ENCODE assay signal across 9 mouse cellular contexts in the genomic region with DNA sequence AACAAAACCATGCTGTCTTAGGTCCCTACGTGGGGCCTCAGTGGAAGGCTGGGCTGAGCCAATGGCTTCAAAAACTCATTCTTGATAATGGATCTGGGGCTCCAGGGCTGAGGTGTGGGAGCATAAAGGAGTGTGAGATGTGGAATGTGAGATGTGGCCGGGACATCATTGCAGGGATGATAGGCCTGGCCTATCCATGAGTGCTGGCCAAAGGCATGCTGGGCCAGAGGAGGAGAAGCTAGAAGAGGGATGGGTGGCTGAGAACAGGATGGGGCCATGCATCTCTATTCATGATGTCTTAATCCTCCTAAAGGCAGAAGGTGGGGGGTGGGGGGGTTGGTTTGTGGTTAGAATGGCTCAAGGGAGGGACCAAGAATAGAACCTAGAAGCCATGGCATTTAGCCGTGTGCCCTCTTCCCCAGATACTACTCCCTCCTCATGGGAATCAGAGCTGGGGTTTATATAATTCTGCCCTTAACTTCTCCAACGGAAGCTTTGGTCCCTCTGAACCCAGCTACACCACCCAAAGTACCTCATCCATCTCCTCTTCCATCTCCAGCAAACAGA. TPM values are rescaled to one million over a fixed set of nuclear protein-coding genes. Genes with fewer than 3 reads are reported as not detected.
DNase-seq lines count a peak whose midpoint lies in the region; ATAC-seq and TF ChIP-seq lines count a peak whose summit lies in the region.
"Had no signal": no experiment of that assay in that cellular context is flagged by ENCODE, and none has a peak within 500 bp of the region (broad histone marks: within the 10 kb centered on the region; RNA-seq: fewer than 3 reads in every experiment).

No protein-coding gene starts in this region.

- peak overlapping the region; percentile 91 for H3K9ac ChIP-seq in lung, embryonic 15.5 days
- H3K9ac ChIP-seq in limb, embryonic 12.5 days (replicated peaks), result 0 out of 2 replicates have a peak overlapping the region, but pooled peaks have one; percentile 90

- no peak for DNase-seq in lung, postnatal 25 days (ENCODE audit: low spot score)
- DNase-seq in spleen, postnatal 14 days (ENCODE audit: low spot score in 2 of 2), result no peak
- DNase-seq in ovary, postnatal 10 days (ENCODE audit: low spot score), result no peak
- DNase-seq: cerebellum, adult 11 months; retina, postnatal 1 day had no signal

- peaks cover 60% of the 10 kb centered on the region for H3K4me1 ChIP-seq in lung, embryonic 15.5 days
- H3K4me1 ChIP-seq in embryonic fibroblast, embryonic 13.5 days (ENCODE audit: control insufficient read depth, insufficient read depth, low read length), result peaks cover 14% of the 10 kb centered on the region
- peaks cover 32% of the 10 kb centered on the region for H3K4me1 ChIP-seq in limb, embryonic 12.5 days (replicated peaks)
- peaks cover 12% of the 10 kb centered on the region for H3K4me1 ChIP-seq in small intestine, adult 2 months (ENCODE audit: control insufficient read depth, insufficient read depth, insufficient read length, low read length)

- 37% methylated on average over 4 of the region's 4 CpGs for WGBS in lung, embryonic 15.5 days
- WGBS in limb, embryonic 12.5 days, result 85% methylated on average over 4 of the region's 4 CpGs
- WGBS in small intestine, adult 2 months, result 83% methylated on average over 4 of the region's 4 CpGs

- peak overlapping the region; percentile 71 for H3K4me3 ChIP-seq in lung, embryonic 15.5 days
- peak overlapping the region; percentile 95 for H3K4me3 ChIP-seq in embryonic fibroblast, embryonic 13.5 days (ENCODE audit: insufficient read depth, low read length)
- H3K4me3 ChIP-seq in limb, embryonic 12.5 days (replicated peaks), result peak overlapping the region; percentile 72
- H3K4me3 ChIP-seq in small intestine, adult 2 months (ENCODE audit: low read depth, low read length), result peak overlapping the region; percentile 69

- H3K27ac ChIP-seq in lung, embryonic 15.5 days, result peak overlapping the region; percentile 92
- peak overlapping the region; percentile 88 for H3K27ac ChIP-seq in embryonic fibroblast, embryonic 13.5 days (ENCODE audit: insufficient read depth, low read length)
- no peak overlapping the region for H3K27ac ChIP-seq in limb, embryonic 12.5 days
- no peak overlapping the region for H3K27ac ChIP-seq in small intestine, adult 2 months (ENCODE audit: insufficient read depth, low read depth, low read length)

- no peak; the same call in 1 of the 2 replicates for TF ChIP-seq POLR2A in embryonic fibroblast, embryonic 13.5 days (IDR thresholded peaks at IDR 0.05; ENCODE audit: low read depth, low read length)
- TF ChIP-seq POLR2A in small intestine, adult 2 months (IDR thresholded peaks at IDR 0.05; ENCODE audit: low read depth, low read length), result no peak

- no peaks in the 10 kb centered on the region for H3K9me3 ChIP-seq in lung, embryonic 15.5 days
- no peaks in the 10 kb centered on the region for H3K9me3 ChIP-seq in limb, embryonic 12.5 days

- H3K36me3 ChIP-seq in lung, embryonic 15.5 days, result peaks cover 16% of the 10 kb centered on the region; the same call in 1 of the 2 replicates
- peaks cover 17% of the 10 kb centered on the region for H3K36me3 ChIP-seq in limb, embryonic 12.5 days
- no peaks in the 10 kb centered on the region for H3K36me3 ChIP-seq in small intestine, adult 2 months (ENCODE audit: control insufficient read depth, insufficient read depth, low read length)

- no peak for TF ChIP-seq CTCF in embryonic fibroblast, embryonic 13.5 days (IDR thresholded peaks at IDR 0.05; ENCODE audit: borderline replicate concordance, insufficient read depth, low read length)
- no peak for TF ChIP-seq CTCF in small intestine, adult 2 months (IDR thresholded peaks at IDR 0.05; ENCODE audit: extremely low read depth, insufficient read length, insufficient replicate concordance, low read depth, low read length)

- no peaks in the 10 kb centered on the region for H3K27me3 ChIP-seq in lung, embryonic 15.5 days
- H3K27me3 ChIP-seq in limb, embryonic 12.5 days, result peaks cover 11% of the 10 kb centered on the region
- H3K27me3 ChIP-seq in small intestine, adult 2 months (ENCODE audit: control insufficient read depth, insufficient read depth, low read length), result peaks cover 9% of the 10 kb centered on the region

- peak overlapping the region; percentile 86 for H3K4me2 ChIP-seq in lung, embryonic 15.5 days
- H3K4me2 ChIP-seq in limb, embryonic 12.5 days, result peak overlapping the region; percentile 90

- ATAC-seq in lung, embryonic 15.5 days (ENCODE audit: borderline replicate concordance, extremely low read depth, low FRiP score, low TSS enrichment), result no peak
- no peak for ATAC-seq in limb, embryonic 12.5 days (ENCODE audit: insufficient number of reproducible peaks, insufficient read depth, low FRiP score, low TSS enrichment, low read depth)

RNA-seq across cellular contexts. Expression of gene Phlda3, which starts 1.5 kb away (rescaled TPM):
- 79.9 and 80.0 TPM in 2 replicates for polyA plus RNA-seq in lung, embryonic 15.5 days (2015; fragmentation: Nextera tagmentation; extraction: Ambion mirVana)
- 147 and 179 TPM in 2 replicates for polyA plus RNA-seq in embryonic fibroblast, embryonic 13.5 days (2011; ENCODE audit: insufficient read length, low read depth, missing spikeins)
- 43.6 and 43.7 TPM in 2 replicates for polyA plus RNA-seq in limb, embryonic 12.5 days (2016; fragmentation: Nextera tagmentation; extraction: Ambion mirVana)
- polyA plus RNA-seq in small intestine, adult 2 months (2012; rRNA removed), result 8.7 and 10.5 TPM in 2 replicates

RNA-seq across cellular contexts. Expression of gene Tnni1, which starts 11.8 kb away (rescaled TPM):
- 97.5 and 117 TPM in 2 replicates for polyA plus RNA-seq in lung, embryonic 15.5 days (2015; fragmentation: Nextera tagmentation; extraction: Ambion mirVana)
- polyA plus RNA-seq in embryonic fibroblast, embryonic 13.5 days (2011; ENCODE audit: insufficient read length, low read depth, missing spikeins), result 1.1 and 1.5 TPM in 2 replicates
- polyA plus RNA-seq in limb, embryonic 12.5 days (2016; fragmentation: Nextera tagmentation; extraction: Ambion mirVana), result 89.0 and 101 TPM in 2 replicates
- 0.42 and 5.0 TPM in 2 replicates for polyA plus RNA-seq in small intestine, adult 2 months (2012; rRNA removed)

RNA-seq across cellular contexts. Expression of gene Csrp1, which starts 47.5 kb away (rescaled TPM):
- polyA plus RNA-seq in lung, embryonic 15.5 days (2015; fragmentation: Nextera tagmentation; extraction: Ambion mirVana), result 275 and 280 TPM in 2 replicates
- 453 and 629 TPM in 2 replicates for polyA plus RNA-seq in embryonic fibroblast, embryonic 13.5 days (2011; ENCODE audit: insufficient read length, low read depth, missing spikeins)
- polyA plus RNA-seq in limb, embryonic 12.5 days (2016; fragmentation: Nextera tagmentation; extraction: Ambion mirVana), result 63.6 and 75.1 TPM in 2 replicates
- 140 and 147 TPM in 2 replicates for polyA plus RNA-seq in small intestine, adult 2 months (2012; rRNA removed)

RNA-seq across cellular contexts. Expression of gene Lad1, which starts 51.0 kb away (rescaled TPM):
- 14.9 and 17.0 TPM in 2 replicates for polyA plus RNA-seq in lung, embryonic 15.5 days (2015; fragmentation: Nextera tagmentation; extraction: Ambion mirVana)
- polyA plus RNA-seq in embryonic fibroblast, embryonic 13.5 days (2011; ENCODE audit: insufficient read length, low read depth, missing spikeins), result not detected in 2 replicates
- polyA plus RNA-seq in limb, embryonic 12.5 days (2016; fragmentation: Nextera tagmentation; extraction: Ambion mirVana), result 5.2 and 5.3 TPM in 2 replicates
- 128 and 314 TPM in 2 replicates for polyA plus RNA-seq in small intestine, adult 2 months (2012; rRNA removed)

Comparison
In these comparisons a context has a peak if more than half of its experiments do, and no peak if none do; other contexts are left out.
1. H3K27ac ChIP-seq: peak in lung, embryonic 15.5 days (single experiment) and embryonic fibroblast, embryonic 13.5 days (single experiment); none in limb, embryonic 12.5 days (single experiment) and small intestine, adult 2 months (single experiment).
2. RNA of gene Tnni1, which starts 11.8 kb away (polyA plus RNA-seq): 97.5 to 117 TPM in lung, embryonic 15.5 days and 89.0 to 101 TPM in limb, embryonic 12.5 days; 1.1 to 1.5 TPM in embryonic fibroblast, embryonic 13.5 days and 0.42 to 5.0 TPM in small intestine, adult 2 months; every median in the first group is over 10 times any median in the second.
3. Peak in every context shown above with its lines, with median percentiles within 50 percentile points of each other: H3K4me3 ChIP-seq.